Mouse (Mus musculus): ENCODE results near the gene Col7a1. TPM values are rescaled to one million over a fixed set of nuclear protein-coding genes. Genes with fewer than 3 reads are reported as not detected.

The Col7a1 gene
- polyA plus RNA-seq, 1 experiment, result 0.78 TPM

- Histone ChIP-seq H3K4me1 (ENCODE audit: control insufficient read depth, insufficient read depth, low read length) (no peaks in the 10 kb centered on the region), H3K4me3 (ENCODE audit: insufficient read depth, low read length) (no peak overlapping the region)
- no peak for TF ChIP-seq CTCF (IDR thresholded peaks at IDR 0.05; ENCODE audit: low read depth, low read length)
These were observed 7.8 kb upstream of the Col7a1 start for GRCm38 (mm10) chr9:108945608-108946007.

GRCm38 (mm10) chr9:108949231-108949966 is 4.0 kb upstream of the Col7a1 start:
- Histone ChIP-seq H3K4me1 (ENCODE audit: control insufficient read depth, insufficient read depth, low read length) (no peaks in the 10 kb centered on the region), H3K27ac (ENCODE audit: insufficient read depth, low read depth, low read length) (no peak overlapping the region), H3K4me3 (ENCODE audit: insufficient read depth, low read length) (no peak overlapping the region)
- TF ChIP-seq CTCF (IDR thresholded peaks at IDR 0.05; ENCODE audit: low read depth, low read length), result no peak
- TF ChIP-seq POLR2A (IDR thresholded peaks at IDR 0.05; ENCODE audit: borderline replicate concordance, low read depth, low read length), result no peak

More at GRCm38 (mm10) chr9:108945608-108946007, 7.8 kb upstream of the Col7a1 start:
- H3K27ac ChIP-seq (ENCODE audit: insufficient read depth, low read depth, low read length), result no peak overlapping the region

GRCm38 (mm10) chr9:108949967-108950728 is 3.2 kb upstream of the Col7a1 start:
- Histone ChIP-seq H3K4me3 (ENCODE audit: insufficient read depth, low read length) (no peak overlapping the region), H3K4me1 (ENCODE audit: control insufficient read depth, insufficient read depth, low read length) (no peaks in the 10 kb centered on the region), H3K27ac (ENCODE audit: insufficient read depth, low read depth, low read length) (no peak overlapping the region)
- TF ChIP-seq POLR2A (IDR thresholded peaks at IDR 0.05; ENCODE audit: borderline replicate concordance, low read depth, low read length) (no peak), CTCF (IDR thresholded peaks at IDR 0.05; ENCODE audit: low read depth, low read length) (no peak)

GRCm38 (mm10) chr9:108955241-108955640 is 1.9 kb downstream of the Col7a1 start:
- H3K4me3 ChIP-seq (ENCODE audit: insufficient read depth, low read length), result no peak overlapping the region
- no peak for TF ChIP-seq POLR2A (IDR thresholded peaks at IDR 0.05; ENCODE audit: borderline replicate concordance, low read depth, low read length)
- TF ChIP-seq CTCF (IDR thresholded peaks at IDR 0.05; ENCODE audit: low read depth, low read length), result no peak
- no peaks in the 10 kb centered on the region for H3K4me1 ChIP-seq (ENCODE audit: control insufficient read depth, insufficient read depth, low read length)
- H3K27ac ChIP-seq (ENCODE audit: insufficient read depth, low read depth, low read length), result no peak overlapping the region

- Histone ChIP-seq H3K27ac (ENCODE audit: insufficient read depth, low read depth, low read length) (no peak overlapping the region), H3K4me1 (ENCODE audit: control insufficient read depth, insufficient read depth, low read length) (no peaks in the 10 kb centered on the region), H3K4me3 (ENCODE audit: insufficient read depth, low read length) (no peak overlapping the region)
- no peak for TF ChIP-seq CTCF (IDR thresholded peaks at IDR 0.05; ENCODE audit: low read depth, low read length)
- no peak for TF ChIP-seq POLR2A (IDR thresholded peaks at IDR 0.05; ENCODE audit: borderline replicate concordance, low read depth, low read length)
These were observed 2.5 kb downstream of the Col7a1 start for GRCm38 (mm10) chr9:108955846-108956245.

GRCm38 (mm10) chr9:108963577-108963976 is 10.2 kb downstream of the Col7a1 start:
- Histone ChIP-seq H3K4me1 (ENCODE audit: control insufficient read depth, insufficient read depth, low read length) (no peaks in the 10 kb centered on the region), H3K4me3 (ENCODE audit: insufficient read depth, low read length) (no peak overlapping the region), H3K27ac (ENCODE audit: insufficient read depth, low read depth, low read length) (no peak overlapping the region)
- TF ChIP-seq CTCF (IDR thresholded peaks at IDR 0.05; ENCODE audit: low read depth, low read length), result no peak
- no peak for TF ChIP-seq POLR2A (IDR thresholded peaks at IDR 0.05; ENCODE audit: borderline replicate concordance, low read depth, low read length)

- TF ChIP-seq CTCF (IDR thresholded peaks at IDR 0.05; ENCODE audit: low read depth, low read length) (no peak), POLR2A (IDR thresholded peaks at IDR 0.05; ENCODE audit: borderline replicate concordance, low read depth, low read length) (no peak)
- Histone ChIP-seq H3K27ac (ENCODE audit: insufficient read depth, low read depth, low read length) (no peak overlapping the region), H3K4me1 (ENCODE audit: control insufficient read depth, insufficient read depth, low read length) (no peaks in the 10 kb centered on the region), H3K4me3 (ENCODE audit: insufficient read depth, low read length) (no peak overlapping the region)
These were observed 11.0 kb downstream of the Col7a1 start for GRCm38 (mm10) chr9:108964338-108964737.

- Histone ChIP-seq H3K4me1 (ENCODE audit: control insufficient read depth, insufficient read depth, low read length) (no peaks in the 10 kb centered on the region), H3K4me3 (ENCODE audit: insufficient read depth, low read length) (no peak overlapping the region), H3K27ac (ENCODE audit: insufficient read depth, low read depth, low read length) (no peak overlapping the region)
- TF ChIP-seq POLR2A (IDR thresholded peaks at IDR 0.05; ENCODE audit: borderline replicate concordance, low read depth, low read length) (no peak), CTCF (IDR thresholded peaks at IDR 0.05; ENCODE audit: low read depth, low read length) (no peak)
These were observed 17.2 kb downstream of the Col7a1 start for GRCm38 (mm10) chr9:108970623-108971022.

GRCm38 (mm10) chr9:108976483-108976882 is 23.1 kb downstream of the Col7a1 start:
- no peaks in the 10 kb centered on the region for H3K4me1 ChIP-seq (ENCODE audit: control insufficient read depth, insufficient read depth, low read length)
- H3K4me3 ChIP-seq (ENCODE audit: insufficient read depth, low read length), result no peak overlapping the region
- H3K27ac ChIP-seq (ENCODE audit: insufficient read depth, low read depth, low read length), result no peak overlapping the region
- TF ChIP-seq CTCF (IDR thresholded peaks at IDR 0.05; ENCODE audit: low read depth, low read length), result no peak
- TF ChIP-seq POLR2A (IDR thresholded peaks at IDR 0.05; ENCODE audit: borderline replicate concordance, low read depth, low read length), result no peak

- no peak overlapping the region for H3K4me3 ChIP-seq (ENCODE audit: insufficient read depth, low read length)
- TF ChIP-seq POLR2A (IDR thresholded peaks at IDR 0.05; ENCODE audit: borderline replicate concordance, low read depth, low read length) (no peak), CTCF (IDR thresholded peaks at IDR 0.05; ENCODE audit: low read depth, low read length) (no peak)
- H3K4me1 ChIP-seq (ENCODE audit: control insufficient read depth, insufficient read depth, low read length), result peaks cover 5% of the 10 kb centered on the region
- H3K27ac ChIP-seq (ENCODE audit: insufficient read depth, low read depth, low read length), result no peak overlapping the region
These were observed 24.6 kb downstream of the Col7a1 start for GRCm38 (mm10) chr9:108977966-108978365.
